Mouse (Mus musculus) cerebellum, adult 18-20 months (tissue): ENCODE results near the gene Aamp.
"Not testable (repeated sequence)": the region's sequence is repeated elsewhere in the genome, so short reads cannot be mapped to it uniquely, and the experiment has no call there.

ENCODE experiments used
- DNase-seq, 2 experiments: peaks; one replicate each; pipeline ENCODE4 v3.0.0; 2021

Gene Aamp

DNA sequence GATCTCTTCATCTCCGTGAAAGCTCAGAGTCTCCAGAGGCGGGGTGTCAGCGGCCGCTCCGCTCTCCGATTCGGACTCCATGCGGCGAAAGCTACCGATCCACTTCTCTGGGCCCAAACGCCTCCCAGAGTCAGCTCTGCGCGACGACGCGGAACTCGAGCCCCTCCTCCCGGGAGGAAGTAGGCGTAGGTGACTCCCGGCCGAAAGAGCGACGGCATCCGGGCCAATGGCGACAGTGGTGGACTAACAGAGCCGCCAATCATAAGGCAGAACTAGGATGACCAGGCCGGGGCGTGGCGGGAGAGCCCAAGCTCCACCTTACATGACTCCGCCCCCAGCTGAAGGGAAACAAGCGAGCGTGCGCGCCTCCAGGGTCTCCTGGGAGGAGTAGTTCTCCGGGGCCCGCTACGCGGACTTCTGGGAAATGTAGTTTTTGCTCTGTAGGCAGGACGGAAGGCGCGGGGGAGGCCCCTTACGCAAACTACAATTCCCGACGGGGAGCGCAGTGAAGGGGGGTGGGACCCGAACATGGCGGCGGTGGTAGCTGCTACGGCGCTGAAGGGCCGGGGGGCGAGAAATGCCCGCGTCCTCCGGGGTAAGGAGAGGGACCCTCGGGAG is at the start of gene Aamp, which contains the start of gene Pnkd:
Gene Aamp, minus strand, starts transcription at position 196 of the 618 bp plus-strand sequence.
Gene Pnkd, plus strand, starts transcription at position 388 of the 618 bp plus-strand sequence.
- DNase-seq, result peak; percentile 99 to 100

DNA sequence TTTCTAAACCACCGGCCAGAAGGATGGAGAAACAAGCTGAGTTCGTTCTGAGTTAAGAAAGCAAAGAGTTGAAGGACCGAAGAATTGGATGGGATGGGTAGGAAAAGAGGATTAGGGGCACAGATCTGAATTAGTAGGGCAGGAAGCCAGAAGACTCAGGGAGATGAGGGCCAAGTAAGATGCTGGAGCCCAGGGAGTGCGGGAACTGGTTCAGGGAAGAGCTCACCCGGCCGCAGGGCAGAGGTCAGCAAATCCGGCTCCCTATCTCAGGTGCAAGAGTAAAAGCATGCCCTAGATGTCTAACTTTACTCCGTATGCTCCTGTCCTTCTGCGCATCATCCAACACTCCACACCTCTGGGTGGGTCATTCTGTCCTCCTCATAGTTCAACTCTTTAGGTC is 48.4 kb upstream of the Aamp start:
- peak; percentile 39 to 55 for DNase-seq

DNA sequence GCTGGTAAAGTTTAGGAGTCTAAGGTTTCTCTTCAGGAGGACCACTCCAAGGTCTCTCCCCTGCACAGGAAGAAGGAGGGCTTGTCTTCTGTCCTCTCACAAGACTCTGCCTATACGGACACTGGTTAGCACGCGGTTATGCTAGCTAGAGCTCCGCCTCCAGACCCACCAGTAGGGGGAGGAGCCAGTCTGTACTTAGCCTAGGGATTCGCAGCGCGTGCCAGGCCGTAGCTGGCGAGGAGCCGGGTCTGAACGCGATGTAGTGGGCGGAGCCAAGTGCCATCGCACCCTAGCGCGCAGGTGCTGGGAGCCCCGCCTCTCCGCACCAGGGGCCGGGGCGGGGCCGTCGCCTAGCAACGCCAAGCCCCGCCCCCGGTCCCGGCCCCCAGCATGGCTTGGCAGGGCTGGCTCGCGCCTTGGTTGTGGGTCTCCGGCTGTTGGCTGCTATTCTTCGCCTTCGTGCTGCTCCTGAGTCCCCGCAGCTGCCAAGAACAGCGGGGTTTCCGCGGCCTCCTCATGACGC is 47.8 kb upstream of the Aamp start:
- DNase-seq, result peak; percentile 93 to 96

DNA sequence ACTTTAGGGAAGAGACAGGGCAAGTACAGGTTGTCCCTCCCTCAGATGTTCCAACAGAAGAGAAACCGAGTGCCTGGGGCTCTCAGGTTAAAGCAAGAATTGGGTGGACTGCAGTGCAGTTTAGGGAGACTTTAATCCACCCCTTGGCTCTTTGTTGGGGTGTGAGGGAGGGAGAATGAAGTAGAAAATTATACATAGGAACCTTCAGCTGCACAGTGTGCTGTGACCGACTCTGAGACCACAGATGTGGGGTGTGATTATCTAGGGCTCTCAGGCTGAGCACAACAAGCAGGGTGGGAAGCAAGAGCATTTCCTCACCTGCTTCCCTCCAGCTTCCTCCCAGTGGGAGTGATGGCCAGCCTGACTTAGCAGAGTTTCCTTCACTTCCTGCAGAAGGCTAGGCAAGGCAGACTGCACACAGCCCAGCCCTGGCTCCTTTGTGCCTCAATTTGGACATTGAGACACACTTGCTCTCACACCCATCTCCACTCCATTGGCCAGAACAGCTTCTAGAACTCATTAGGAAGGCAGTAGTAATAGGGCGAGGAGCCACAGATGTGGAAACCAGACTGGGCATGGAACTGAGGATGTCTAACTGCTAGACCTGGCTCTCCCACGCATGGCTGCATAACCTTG is 46.6 kb upstream of the Aamp start:
- DNase-seq, result no peak

DNA sequence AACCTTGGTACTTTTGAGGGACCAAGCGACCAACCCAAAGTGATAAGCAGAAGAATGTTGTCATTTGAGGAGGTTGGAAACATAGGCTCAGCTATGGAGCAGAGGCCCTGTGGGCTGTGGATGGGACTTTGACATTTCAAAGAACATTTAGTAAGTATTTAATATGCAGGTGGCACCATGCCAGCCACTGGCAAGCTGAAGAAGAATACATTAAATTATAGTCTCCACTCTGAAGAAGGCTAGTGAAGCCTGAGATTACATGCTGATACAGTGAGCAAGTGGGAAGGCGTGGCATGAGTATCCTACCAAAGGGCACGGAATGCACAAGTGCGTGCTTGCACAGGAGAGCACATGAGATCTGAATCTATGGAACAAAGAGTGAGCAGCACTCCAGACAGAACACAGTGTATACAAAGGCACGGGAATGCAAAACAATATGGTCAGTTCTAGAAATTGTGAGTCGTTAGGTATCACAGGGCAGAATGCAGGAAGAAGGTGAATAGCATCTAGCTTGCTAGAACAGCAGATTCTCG is 45.4 kb upstream of the Aamp start:
- DNase-seq, result no peak

DNA sequence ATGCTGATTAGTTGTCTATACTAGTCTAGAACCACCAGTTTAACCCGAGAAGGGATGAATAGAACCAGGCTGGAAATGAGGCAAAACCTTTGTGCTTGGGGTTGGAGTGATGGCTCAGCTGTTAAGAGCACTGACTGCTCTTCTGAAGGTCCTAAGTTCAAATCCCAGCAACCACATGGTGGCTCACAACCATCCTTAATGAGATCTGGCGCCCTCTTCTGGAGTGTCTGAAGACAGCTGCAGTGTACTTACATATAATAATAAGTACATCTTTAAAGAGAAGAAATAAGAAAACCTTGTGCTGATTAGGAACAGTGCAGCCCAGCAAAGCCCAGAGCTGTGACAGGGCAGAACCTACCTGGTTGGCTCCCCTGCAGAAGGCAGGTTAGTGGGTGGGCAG is 42.4 kb upstream of the Aamp start:
- not testable (repeated sequence) for DNase-seq

DNA sequence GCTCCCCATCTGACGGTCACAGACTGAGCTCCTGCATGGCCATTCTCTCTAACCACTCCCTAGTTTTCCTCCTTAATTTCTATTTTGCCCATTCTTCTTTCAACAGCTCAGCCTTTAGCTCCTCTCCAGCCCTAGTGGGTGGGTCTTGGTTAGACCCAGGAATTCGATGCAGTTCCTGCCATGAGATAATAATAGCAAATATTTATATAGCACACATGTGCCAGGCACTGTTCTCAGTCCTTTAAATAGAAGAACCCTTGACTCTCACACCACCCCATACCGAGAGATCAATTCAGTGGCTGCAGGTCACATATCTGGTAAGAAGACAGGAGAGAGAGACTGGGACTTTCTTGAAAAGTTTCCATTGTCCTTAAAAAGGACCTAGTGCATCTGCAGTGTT is 36.9 kb upstream of the Aamp start:
- no peak for DNase-seq

DNA sequence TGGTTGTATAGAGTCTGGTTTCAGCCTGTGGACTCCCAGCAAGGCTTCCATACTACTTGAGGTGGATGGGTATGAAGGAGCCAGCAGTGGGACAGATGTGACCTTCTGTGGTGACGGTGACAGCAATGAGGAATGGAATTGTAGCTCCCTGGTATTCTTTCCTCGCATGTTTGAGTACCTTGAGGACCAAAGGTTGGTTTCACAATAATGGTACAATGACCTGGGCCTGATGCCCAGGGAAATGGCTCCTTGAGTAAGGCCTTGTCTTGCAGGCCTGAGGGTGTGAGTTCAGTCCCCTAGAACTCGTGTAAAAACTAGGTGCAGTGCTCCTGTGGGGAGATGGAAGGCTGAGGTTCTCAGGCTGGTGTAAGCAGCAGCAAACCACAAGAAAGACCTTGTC is 34.2 kb upstream of the Aamp start:
- DNase-seq, result no peak

DNA sequence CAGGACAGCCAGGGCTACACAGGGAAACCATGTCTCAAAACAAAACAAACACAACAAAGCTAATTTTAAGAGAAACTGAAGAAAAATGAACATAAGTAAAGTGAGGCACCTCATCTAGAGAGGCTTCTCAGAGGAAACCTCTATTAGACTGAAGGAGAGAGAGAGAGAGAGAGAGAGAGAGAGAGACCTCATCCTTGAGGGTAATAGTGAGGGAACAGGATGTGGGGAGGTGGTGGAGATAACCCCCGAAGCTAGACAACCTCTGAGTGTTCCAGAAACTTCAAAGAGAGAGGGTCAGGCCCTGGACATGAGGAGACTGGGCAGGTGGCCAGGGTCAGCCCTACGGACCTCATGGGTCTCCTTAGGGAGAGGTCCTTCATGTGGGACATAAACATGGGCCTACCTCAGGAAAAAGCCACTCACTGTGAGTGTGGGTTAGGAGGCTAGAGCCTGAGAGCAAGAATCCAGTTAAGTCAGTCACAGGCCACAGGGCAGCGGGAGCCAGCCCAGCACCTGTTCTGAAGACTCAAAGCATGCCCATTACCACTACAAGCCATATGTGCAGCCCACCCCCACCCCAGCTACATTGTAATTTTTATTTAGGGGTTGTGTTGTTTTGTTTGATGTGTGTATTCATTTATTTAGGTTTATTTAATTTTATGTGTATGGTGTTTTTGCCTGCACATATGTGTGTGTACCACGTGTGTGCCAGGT is 31.7 kb upstream of the Aamp start:
- DNase-seq, result no peak

DNA sequence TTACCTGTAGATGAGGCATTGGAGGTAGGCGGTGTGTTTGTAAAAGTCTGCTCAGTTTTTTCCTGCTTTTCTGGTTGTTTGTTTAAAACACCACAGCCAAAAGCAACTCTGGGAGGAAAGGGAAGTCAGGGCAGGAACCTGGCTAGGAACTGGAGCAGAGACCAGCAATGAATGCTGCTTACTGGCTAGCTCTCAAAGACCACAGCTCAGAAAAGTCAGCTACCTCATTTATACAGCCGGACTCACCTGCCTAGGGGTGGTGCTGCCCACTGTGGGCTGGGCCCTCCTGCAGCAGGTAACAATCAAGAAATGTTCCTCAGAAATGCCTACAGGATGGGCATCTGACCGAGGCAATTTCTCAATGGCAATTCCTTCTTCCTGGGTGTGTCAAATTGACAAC is 30.3 kb upstream of the Aamp start:
- DNase-seq, result no peak

DNA sequence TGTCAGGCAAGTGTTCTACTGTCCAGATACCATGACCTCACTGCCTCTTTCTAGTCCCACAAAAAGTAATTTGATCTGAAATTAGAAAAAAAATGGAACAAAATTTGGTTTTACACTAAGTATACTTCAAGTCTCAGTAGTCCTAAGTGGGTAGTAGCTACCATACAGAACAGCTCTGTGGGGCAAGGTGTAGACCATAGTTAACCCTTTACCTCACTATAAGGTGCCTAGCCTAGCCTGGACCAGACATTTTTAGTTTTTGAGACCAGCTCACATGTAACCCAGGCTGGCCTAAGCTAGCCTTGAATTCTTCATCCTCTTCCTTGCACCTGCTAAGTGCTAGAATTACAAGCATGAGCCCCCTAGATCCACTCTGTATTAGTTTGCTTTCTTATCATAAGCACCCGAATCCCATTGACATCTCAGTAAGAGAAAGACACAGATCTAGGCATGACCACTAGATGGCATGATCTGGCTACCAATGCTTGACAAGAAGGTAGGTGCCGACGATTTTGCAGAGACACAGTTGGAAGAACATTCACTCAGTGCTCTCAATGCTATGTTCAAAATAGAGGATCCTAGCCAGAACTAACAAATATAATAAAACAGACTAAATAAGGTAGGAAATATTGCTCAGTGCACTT is 28.6 kb upstream of the Aamp start:
- DNase-seq, result peak; percentile 73 to 80

DNA sequence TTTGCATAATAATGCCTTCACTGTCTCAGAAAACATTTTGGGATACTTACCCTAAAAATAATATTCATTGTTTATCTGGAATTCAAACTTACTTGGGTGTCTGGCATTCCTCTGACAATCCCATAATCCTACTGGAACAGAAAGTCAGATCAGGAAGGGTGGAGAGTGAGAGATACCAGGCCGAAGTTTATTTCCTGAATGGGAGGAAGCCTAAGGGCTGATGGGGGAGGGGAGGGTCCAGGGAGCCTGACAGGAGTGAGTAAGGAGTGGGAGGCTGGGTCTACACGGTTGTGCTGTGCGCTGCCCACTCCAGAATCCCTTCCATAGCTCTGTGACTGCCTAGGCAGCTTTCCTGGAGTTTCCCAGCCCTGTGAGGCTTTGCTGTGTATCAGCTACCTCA is 25.2 kb upstream of the Aamp start:
- no peak for DNase-seq

DNA sequence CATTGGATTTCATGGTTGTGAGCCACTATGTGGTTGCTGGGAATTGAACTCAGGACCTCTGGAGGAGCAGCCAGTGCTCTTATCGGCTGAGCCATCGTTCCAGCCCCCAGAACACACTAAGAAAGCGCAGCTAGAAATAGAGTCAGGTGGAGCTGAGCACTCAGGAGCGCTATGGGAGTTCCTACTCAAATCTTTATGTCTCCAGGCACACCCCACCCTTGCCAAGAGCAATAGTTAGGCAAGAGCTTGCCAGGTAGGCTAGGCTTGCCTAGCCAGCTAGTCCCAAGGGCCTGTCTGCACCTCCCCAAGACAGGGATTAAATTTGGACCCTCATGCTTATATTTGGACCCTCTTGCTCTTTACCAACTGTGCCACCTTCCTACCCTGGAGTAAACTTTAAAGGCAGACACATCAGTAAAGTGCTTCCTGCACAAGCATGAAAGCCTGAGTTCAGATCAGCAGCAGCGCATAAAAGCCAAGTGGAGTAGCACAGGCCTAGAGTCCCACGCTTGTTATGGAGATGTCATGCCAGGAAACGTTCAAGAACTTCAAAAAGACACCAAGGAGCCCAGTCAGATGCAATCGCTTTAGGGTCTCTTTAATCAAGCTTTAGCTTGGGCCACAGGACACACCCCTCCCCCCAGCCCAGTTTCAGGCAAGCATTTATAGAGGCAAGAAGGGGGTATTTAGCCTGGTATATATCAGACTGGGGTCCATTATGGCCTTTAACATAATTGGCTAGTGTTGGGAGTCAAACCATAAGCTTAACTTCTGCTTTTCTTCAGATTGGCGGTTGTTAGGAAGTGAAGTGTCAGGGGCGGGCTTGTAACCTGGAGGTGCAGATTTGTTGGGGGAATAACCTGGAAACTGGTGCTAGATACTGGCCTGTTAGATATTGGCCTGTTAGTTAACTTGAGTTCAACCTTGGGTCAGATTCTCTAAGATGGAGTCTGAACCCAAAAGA is 23.7 kb upstream of the Aamp start:
- no peak for DNase-seq

DNA sequence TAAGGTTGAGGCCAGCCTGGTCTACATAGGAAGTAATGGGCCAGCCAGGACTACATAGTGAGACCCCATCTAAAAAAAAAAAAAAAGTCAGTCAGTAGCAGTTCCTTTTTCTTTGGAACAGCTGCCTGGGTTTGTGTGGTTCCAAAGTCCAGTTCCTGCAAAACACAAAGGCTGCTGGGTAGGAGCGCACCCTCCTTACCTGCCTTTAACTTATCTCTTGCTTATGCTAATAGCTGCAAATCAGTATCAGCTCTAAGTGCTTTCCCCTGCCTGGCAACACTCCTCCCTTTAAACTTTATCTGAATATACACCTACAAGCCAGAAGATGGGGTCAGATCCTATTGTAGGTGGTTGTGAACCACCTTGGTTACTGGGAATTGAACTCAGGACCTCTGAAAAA is 22.6 kb upstream of the Aamp start:
- DNase-seq, result no peak

DNA sequence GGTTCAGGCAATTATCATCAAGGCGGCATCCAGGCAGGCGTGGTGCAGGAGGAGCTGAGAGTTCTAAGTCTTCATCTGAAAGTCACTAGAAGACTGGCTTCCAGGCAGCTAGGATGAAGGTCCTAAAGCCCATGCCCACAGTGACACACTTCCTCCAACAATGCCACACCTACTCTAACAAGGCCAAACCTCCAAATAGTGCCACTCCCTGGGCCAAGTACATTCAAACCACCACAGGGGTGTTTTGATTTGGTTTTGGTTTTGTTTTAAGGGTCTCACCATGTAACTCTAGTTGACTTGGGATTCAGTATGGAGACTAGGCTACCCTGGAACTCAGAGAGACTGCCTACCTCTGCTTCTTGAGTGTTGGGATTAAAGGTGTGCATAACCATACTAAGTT is 21.0 kb upstream of the Aamp start, which contains the start of gene Tmbim1:
Gene Tmbim1, minus strand, starts transcription at position 101 of the 400 bp plus-strand sequence.
- no peak for DNase-seq

DNA sequence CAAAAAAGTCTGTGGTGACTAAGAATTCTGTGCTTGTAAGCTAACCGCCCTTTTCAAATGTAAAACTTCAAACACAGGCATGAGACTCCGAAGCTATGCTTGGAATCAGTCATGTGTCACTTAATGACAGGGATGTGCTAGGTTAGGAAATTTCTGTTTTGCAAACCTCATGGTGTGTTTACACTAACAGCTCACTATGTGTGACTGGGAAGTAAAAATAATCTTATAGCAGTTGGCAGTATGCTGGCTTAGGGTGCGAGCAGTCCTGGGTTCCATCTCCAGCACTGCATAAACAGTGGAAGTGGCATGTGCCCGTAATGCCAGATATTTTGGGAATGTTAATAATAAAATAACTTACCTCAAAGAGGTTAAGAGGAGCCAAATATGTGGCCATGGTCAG is 20.4 kb upstream of the Aamp start:
- DNase-seq, result no peak

DNA sequence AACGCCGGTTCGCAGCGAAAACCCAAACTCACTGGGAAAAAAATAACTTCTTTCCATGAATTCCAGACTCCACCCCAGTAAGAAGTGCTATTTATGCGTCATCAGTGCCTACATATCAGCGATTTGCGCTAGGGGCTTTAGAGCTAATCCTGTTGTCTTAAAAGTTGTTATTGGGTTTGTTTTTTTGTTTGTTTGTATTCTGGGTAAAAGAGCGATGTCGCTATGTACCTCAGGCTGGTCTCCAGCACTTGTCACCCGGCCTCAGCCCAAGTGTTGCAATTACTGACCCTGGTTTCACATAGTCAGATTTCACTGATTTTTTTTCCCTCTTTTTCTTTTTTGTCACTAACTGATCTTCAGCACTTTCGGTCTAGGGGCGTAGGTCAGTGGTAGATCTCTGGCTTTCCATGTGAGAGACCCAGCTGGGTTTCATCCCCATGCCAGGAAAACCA is 19.8 kb upstream of the Aamp start:
- no peak for DNase-seq

DNA sequence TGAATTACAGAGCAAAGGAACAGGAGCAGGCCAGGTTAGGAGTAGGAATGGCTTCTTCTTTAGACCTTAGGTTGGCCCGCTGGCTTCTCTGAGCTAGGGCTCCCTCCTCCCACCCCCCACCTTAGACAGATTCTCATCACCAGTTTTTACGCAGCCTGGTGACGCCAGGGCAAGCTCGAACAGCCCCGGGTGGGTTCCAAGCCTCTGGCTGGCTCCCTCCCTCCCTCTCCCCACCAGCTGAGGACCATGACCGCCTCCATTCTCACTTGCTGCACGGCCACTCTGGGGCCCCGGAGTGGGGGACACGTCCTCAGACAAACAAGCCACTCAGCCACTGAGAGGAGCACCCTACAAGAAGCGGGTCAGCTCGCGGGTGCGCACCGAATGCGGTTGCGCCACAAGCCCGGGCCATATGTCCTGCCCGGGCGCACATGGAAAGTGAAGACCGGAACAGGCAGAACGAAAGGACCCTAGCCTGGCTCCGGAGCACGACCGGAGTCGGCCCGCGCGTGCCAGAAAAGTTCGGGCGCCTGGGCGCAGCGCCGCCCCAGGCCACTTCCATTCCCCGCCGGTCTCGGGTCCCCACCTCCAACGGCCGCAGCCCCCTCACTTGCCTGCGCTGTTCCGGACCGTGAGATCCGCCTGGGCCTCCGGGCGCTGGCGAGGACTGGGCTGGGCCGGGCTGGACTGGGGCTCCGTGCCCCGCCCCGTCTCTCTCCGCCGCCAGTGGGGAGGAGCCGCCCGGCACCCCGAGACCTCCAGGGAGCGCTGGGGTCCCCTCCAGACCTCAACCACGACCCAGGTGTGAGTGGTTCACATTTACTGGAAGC is 19.2 kb upstream of the Aamp start:
- DNase-seq, result peak; percentile 70 to 77

DNA sequence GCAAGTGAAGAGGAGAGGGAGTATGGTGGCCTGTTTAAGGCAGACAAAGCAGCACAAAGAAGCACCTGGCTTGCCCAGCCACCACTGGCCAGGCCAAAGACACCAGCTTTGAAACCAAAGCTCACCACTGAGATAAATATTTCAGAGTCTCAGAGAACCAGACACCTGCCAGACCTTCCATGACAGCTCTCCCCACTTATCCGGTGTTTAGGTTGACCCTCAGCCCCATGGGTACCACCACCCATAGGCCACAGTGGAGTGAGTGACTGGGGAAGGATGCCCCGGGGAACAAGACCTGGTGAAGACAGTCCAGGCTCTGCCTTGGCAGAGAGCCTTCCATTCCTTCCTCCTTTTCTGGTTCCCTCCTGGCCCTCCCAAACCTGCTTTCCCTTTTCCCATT is 18.3 kb upstream of the Aamp start:
- peak in 1 of 2 experiments; percentile 33 for DNase-seq

DNA sequence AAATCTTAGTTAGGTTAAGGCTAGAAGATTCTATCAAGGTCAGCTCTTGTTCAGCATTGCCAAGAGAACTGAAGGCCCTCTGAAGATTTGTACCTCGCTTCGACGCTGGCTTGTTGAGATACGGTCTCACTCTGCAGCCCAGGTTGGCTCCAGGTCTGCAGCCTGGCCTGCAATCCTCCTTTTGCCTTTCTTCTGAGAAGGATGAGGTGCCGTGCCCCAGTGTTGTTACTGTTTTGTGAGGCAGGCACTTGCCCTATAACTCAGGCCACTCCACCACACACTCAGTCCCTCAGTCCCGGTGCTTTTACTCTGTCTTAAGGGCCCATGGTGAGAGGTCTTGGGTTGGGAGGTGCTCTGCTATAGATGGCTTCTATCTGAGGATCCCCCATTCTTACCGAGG is 17.7 kb upstream of the Aamp start:
- no peak for DNase-seq
